Mouse (Mus musculus): ENCODE measurements at regions not wholly inside any gene's neighbourhood (a gene's known extent, or its start where the extent isn't known, plus 50 kb on each side); places are given as distances from the start of the nearest gene placed in this dataset.

GRCm38 (mm10) chr14:29876668-29877067 is 91.4 kb upstream of the Selenok start:
- DNase-seq, result no peak

DNA sequence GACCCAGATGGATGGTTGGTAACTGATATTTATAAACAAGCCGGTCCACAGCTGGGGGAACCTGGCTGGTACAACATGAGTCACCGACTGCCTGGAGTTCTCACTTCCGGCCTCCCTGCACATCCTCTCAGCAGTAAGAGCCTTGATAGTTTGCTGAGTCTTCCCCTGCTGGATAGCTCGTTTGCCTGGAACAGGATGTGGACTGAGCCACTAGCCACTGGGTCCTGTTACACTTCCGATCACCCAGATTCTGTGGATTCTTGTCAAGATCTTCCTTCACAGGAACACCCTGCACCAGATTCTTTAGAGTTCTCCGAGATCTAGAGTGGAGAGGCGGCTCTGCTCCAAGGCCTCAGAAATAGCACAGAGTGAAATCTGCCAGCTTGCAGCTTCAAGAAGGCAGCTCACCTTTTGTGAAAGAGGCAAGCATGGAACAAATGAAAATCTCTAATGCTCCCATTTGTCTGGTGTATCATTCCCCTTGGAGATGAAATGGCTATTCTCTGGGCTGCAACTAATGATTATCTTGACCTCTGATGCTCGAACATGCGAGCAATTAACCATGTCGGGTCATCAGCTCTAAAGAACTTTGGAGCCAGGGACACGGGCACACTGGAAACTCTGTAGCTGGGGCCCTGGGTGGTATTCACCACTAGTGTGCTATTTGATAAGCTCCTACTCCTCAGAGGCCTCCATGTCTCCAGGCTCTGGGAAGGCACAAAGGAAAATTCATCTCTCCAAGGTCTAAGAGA is 90.3 kb upstream of the Selenok start:
- DNase-seq, result no peak

- DNase-seq, result no peak
These were observed 89.7 kb upstream of the Selenok start for GRCm38 (mm10) chr14:29878423-29878800.

- no peak for DNase-seq
These were observed 88.8 kb upstream of the Selenok start for GRCm38 (mm10) chr14:29879283-29879682.

GRCm38 (mm10) chr14:29882666-29883344 is 85.3 kb upstream of the Selenok start:
- DNase-seq, result no peak

- peak; percentile 80 to 89 for DNase-seq
These were observed 72.6 kb upstream of the Selenok start for GRCm38 (mm10) chr14:29895332-29895988.

GRCm38 (mm10) chr14:29895989-29896675 is 72.0 kb upstream of the Selenok start:
- DNase-seq, result no peak

DNA sequence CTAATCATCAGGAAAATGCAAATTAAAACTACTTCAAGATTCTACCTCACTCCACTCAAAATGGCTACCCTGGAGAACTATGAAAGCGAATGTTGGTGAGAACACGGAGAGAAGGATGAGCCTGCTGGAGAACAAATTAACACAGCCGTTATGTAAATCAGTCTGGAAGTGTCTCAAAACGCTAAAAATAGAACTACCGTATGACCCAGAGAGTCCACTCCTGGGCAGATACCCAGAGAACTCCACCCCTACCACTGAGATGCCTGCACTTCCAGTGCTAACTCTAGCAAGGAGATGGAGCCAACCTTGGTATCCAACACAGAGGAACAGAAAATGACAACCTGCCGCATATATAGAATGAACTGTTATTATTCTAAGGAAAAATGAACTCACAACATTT is 67.2 kb upstream of the Selenok start:
- no peak for DNase-seq

DNA sequence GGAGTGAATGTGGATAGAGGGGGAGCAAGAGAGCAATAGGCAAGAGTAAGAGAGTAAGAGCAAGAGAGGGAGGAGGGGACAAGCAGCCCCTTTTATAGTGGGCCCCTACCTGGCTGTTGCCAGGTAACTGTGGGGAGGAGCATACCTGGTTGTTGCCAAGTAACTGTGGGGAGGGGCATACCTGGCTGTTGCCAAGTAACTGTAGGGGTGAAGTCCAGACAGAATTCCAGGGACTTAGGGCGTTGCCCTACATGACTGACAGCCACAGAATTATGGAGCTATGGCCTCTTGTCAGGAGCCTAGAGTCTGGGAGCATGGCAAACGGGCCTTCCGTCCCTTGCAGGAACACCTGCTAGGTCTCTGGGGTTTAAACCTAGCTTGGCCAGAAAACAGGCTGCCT is 64.5 kb upstream of the Selenok start:
- DNase-seq, result no peak

DNA sequence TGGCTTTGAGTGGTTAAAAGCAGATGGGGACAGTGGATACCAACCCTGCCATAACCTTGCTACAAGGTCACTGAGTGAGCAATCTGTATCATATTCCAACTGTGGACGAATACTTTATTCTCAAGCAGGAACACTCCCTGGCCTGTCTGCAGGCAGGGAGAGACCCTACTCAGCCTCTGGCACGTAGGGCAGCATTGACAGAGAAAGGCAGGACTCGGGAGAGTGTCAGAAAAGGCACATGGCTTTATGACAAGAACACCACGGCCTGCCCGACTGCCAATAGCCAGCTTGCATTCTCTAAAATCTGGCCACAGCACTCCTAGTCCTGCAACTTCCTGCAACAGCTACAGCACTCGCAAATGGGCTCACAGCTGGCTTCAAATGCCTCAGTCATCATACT is 63.3 kb upstream of the Selenok start:
- DNase-seq, result peak; percentile 11 to 38

- DNase-seq, result peak; percentile 28 to 39
These were observed 58.4 kb upstream of the Selenok start for GRCm38 (mm10) chr14:29909741-29910140.
